Mouse (Mus musculus): ENCODE data around the gene Ifrd1. TPM values are rescaled to one million over a fixed set of nuclear protein-coding genes. Genes with fewer than 3 reads are reported as not detected.

Ifrd1 gene
- polyA plus RNA-seq, 1 experiment from 2014 or later: 40.3 TPM

DNA sequence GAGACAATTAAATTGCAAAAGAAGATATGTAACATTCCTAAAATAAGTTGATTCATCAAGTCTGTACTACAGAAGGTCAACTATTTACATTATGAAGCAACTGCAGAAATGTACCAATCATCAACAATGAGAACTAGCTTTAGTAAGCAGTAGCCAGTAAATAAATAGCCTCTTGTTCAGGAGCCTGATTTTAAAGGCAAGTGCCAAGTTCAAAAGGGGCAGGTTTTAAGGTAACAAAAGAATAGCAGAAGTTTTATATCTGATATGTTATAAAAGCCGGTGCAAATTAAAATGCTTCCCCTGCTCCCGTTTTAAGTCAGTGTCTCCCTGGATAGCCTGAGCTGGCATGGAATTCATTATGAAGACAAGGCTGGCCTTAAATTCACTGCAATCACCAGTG lies 30.5 kb downstream of the Ifrd1 start:
- Histone ChIP-seq H3K36me3 (ENCODE audit: control insufficient read depth, insufficient read depth) (peaks cover 35% of the 10 kb centered on the region), H3K4me3 (ENCODE audit: low read depth, low read length) (no peak overlapping the region), H3K9ac (ENCODE audit: low read depth, low read length) (no peak overlapping the region), H3K4me1 (ENCODE audit: control insufficient read depth, low read depth, low read length) (peaks cover 8% of the 10 kb centered on the region), H3K4me2 (ENCODE audit: low read depth, low read length) (no peak overlapping the region), H3K9me3 (replicated peaks; ENCODE audit: control insufficient read depth, low read length) (no peaks in the 10 kb centered on the region), H3K27me3 (ENCODE audit: control insufficient read depth, insufficient read depth, low read depth, low read length) (no peaks in the 10 kb centered on the region), H3K27ac (ENCODE audit: low read length) (no peak overlapping the region)
- 83% methylated on average over 2 of the region's 2 CpGs for WGBS (ENCODE audit: insufficient replicate concordance)
- no peak for ATAC-seq (ENCODE audit: low read depth)

DNA sequence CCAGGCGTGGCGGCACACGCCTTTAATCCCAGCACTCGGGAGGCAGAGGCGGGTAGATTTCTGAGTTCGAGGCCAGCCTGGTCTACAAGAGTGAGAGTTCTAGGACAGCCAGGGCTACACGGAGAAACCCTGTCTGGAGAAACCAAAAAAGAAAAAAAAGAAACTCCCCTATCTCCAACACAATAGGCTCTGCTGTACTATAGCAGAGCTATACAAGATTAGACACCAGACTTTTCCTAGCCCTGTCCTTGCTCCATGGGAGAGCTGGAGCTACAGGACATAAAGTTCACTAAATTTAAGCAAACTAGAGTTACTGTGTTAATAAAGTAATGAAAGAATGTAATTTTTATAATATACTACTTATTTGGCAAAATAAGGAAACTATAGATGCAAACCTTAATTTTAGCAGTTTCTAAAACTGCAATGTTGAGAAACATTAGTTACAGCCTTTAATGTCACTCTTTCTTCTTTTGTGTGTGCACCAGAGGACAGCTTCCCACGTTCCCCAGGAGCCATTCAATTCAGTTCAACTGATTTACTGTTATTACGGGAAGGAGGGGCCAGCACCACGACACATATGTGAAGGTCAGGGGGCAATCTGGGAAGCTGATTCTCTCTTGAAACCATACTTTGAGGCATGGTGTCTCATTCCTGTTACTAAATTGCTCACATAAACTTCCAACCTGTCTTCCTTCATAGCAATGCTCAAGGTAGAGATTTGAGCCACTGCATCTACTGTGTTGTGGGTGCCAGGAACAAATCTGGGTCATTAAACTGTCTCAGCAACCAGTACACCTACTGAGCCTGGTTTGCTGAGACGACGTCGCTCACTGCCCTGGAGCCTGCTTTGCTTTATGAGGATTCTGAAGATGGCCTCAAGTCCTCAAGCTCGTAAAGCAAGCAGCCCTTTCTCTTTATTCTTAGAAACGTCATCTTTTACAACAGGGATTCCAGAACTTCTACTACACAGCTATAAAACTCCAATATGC lies 33.1 kb downstream of the Ifrd1 start:
- Histone ChIP-seq H3K4me3 (ENCODE audit: low read depth, low read length) (no peak overlapping the region), H3K4me2 (ENCODE audit: low read depth, low read length) (no peak overlapping the region), H3K36me3 (ENCODE audit: control insufficient read depth, insufficient read depth) (peaks cover 54% of the 10 kb centered on the region), H3K4me1 (ENCODE audit: control insufficient read depth, low read depth, low read length) (peaks cover 1% of the 10 kb centered on the region), H3K9me3 (replicated peaks; ENCODE audit: control insufficient read depth, low read length) (no peaks in the 10 kb centered on the region), H3K9ac (ENCODE audit: low read depth, low read length) (no peak overlapping the region), H3K27me3 (ENCODE audit: control insufficient read depth, insufficient read depth, low read depth, low read length) (no peaks in the 10 kb centered on the region), H3K27ac (ENCODE audit: low read length) (no peak overlapping the region)
- no peak for ATAC-seq (ENCODE audit: low read depth)
- WGBS (ENCODE audit: insufficient replicate concordance): 87% methylated on average over 15 of the region's 15 CpGs

DNA sequence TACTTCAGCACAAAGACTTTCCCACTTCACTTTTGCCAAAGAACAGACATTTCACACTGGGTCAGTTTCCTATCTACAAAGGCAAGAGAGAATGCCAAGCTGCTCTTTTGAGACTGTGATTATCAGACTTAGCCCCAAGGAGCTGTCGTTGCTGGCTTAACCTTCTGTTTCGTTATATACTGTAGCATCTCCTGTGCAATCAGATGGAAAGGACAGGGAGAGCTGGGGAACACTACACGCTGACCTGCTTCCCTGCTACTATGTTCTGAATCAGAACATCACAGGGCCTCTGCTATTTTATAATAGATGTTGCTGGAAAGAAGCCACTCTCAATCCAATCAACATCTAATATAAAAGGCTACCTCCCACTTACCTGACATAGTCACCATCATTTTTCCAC lies 39.3 kb downstream of the Ifrd1 start:
- Histone ChIP-seq H3K27ac (ENCODE audit: low read length) (no peak overlapping the region), H3K4me2 (ENCODE audit: low read depth, low read length) (no peak overlapping the region), H3K4me3 (ENCODE audit: low read depth, low read length) (no peak overlapping the region), H3K9me3 (replicated peaks; ENCODE audit: control insufficient read depth, low read length) (no peaks in the 10 kb centered on the region), H3K27me3 (ENCODE audit: control insufficient read depth, insufficient read depth, low read depth, low read length) (no peaks in the 10 kb centered on the region), H3K36me3 (ENCODE audit: control insufficient read depth, insufficient read depth) (peaks cover 58% of the 10 kb centered on the region), H3K9ac (ENCODE audit: low read depth, low read length) (no peak overlapping the region), H3K4me1 (ENCODE audit: control insufficient read depth, low read depth, low read length) (no peaks in the 10 kb centered on the region)
- ATAC-seq (ENCODE audit: low read depth): no peak
- WGBS (ENCODE audit: insufficient replicate concordance): 72% methylated on average over 3 of the region's 3 CpGs

DNA sequence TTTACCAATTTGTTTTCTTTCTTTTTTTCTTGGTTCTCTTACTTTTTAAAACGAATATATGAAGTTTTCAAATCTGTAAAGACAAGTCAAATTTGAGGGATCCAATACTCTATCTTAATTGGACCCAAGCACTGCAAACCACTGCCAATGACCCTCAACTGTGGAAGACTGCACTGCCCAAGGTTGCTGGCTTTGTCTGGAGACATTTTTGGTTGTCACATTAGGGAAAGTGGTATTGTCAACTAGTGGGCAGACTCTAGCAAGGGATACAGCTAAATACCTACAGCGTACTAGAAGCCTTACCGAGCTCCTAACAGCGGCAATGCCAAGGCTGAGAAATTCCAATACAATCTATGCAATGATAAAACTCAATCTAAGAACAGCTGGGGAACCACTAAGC lies 40.4 kb downstream of the Ifrd1 start:
- Histone ChIP-seq H3K36me3 (ENCODE audit: control insufficient read depth, insufficient read depth) (peaks cover 53% of the 10 kb centered on the region), H3K4me1 (ENCODE audit: control insufficient read depth, low read depth, low read length) (no peaks in the 10 kb centered on the region), H3K27me3 (ENCODE audit: control insufficient read depth, insufficient read depth, low read depth, low read length) (no peaks in the 10 kb centered on the region), H3K9ac (ENCODE audit: low read depth, low read length) (no peak overlapping the region), H3K27ac (ENCODE audit: low read length) (no peak overlapping the region), H3K9me3 (replicated peaks; ENCODE audit: control insufficient read depth, low read length) (no peaks in the 10 kb centered on the region), H3K4me3 (ENCODE audit: low read depth, low read length) (no peak overlapping the region), H3K4me2 (ENCODE audit: low read depth, low read length) (no peak overlapping the region)
- ATAC-seq (ENCODE audit: low read depth): no peak
- WGBS (ENCODE audit: insufficient replicate concordance): 86% methylated on average over 4 of the region's 4 CpGs

DNA sequence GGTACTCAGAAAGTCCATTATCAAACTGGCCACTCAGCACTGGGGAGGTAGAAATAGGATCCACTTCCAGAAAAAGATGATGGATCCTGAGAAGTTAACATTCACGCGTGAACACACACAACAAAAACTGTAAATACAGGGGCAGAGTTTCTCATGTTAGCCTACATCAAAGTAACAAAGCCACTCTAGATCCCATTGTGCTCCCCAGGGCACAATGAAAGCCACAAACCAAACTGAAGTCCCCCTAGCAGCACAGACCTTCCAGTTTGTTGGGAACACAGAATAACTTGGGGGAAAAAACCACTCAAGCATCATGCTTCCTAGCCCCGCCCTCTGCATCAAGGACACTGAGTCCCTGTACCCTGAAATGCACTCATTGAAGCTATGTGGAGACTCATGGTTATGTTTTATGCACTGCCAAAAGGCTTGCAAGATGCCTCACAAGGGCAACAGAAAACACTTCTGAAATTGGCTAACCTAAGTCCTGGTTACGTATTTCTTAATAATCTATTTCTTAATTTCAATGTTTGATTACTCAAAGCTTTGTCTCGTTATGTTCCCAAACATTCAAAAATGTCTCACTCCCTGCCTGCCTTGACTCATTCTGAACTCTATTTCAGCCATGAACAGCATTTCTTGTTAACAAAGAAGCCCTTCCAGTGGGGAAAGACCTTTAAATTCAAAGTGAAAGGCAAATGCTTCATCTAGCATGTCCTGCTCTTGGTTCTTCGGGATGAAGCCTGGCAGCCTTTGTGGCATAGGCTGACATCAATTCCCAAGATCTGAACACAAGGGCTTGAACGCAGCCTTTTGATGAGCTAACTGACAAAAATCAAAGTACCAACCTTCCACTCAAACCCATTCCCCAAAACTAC lies 45.9 kb downstream of the Ifrd1 start:
- H3K36me3 ChIP-seq (ENCODE audit: control insufficient read depth, insufficient read depth): peaks cover 29% of the 10 kb centered on the region
- no peak overlapping the region for H3K4me3 ChIP-seq (ENCODE audit: low read depth, low read length)
- ATAC-seq (ENCODE audit: low read depth): no peak
- no peaks in the 10 kb centered on the region for H3K9me3 ChIP-seq (replicated peaks; ENCODE audit: control insufficient read depth, low read length)
- no peaks in the 10 kb centered on the region for H3K4me1 ChIP-seq (ENCODE audit: control insufficient read depth, low read depth, low read length)
- no peak overlapping the region for H3K9ac ChIP-seq (ENCODE audit: low read depth, low read length)
- H3K27me3 ChIP-seq (ENCODE audit: control insufficient read depth, insufficient read depth, low read depth, low read length): no peaks in the 10 kb centered on the region
- WGBS (ENCODE audit: insufficient replicate concordance): 79% methylated on average over 7 of the region's 7 CpGs
- no peak overlapping the region for H3K4me2 ChIP-seq (ENCODE audit: low read depth, low read length)
- H3K27ac ChIP-seq (ENCODE audit: low read length): no peak overlapping the region

DNA sequence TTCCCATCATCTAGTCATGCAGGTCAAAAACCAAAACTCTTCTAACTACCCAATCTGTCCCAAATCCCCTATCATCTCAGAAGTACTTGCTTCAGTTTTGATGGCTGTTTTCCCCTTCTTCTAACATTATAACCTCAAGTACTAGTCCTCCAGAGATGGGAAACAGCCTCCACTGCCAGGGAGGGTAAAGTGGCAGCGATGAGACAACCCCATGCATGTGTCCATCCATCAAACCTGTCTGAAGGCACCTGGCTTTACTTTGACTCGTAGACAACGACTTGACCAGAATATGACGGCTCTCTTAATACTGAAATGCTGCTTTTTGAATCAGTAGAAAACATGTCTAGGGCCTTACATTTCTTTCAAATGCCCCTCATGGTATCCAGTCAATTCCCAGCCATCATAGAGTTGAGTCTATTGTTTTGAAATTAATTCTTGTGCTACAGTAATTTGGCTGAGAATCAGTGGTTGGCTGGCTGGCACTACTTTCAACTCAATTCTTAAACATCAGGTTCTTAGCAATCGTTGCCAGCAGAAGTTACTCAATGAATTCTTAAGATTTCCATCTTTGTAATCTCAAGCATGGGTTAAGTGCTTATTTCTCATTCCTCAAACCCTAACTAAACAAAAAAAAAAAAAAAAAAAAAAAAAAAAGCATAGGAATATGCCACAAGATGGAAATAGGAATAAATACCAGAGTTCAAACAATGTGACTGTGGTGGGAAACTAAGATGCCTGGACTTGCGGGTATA lies 47.6 kb downstream of the Ifrd1 start:
- no peaks in the 10 kb centered on the region for H3K4me1 ChIP-seq (ENCODE audit: control insufficient read depth, low read depth, low read length)
- H3K9ac ChIP-seq (ENCODE audit: low read depth, low read length): no peak overlapping the region
- H3K27ac ChIP-seq (ENCODE audit: low read length): no peak overlapping the region
- H3K27me3 ChIP-seq (ENCODE audit: control insufficient read depth, insufficient read depth, low read depth, low read length): no peaks in the 10 kb centered on the region
- WGBS (ENCODE audit: insufficient replicate concordance): 75% methylated on average over 6 of the region's 6 CpGs
- no peak for ATAC-seq (ENCODE audit: low read depth)
- H3K4me3 ChIP-seq (ENCODE audit: low read depth, low read length): no peak overlapping the region
- no peaks in the 10 kb centered on the region for H3K9me3 ChIP-seq (replicated peaks; ENCODE audit: control insufficient read depth, low read length)
- no peak overlapping the region for H3K4me2 ChIP-seq (ENCODE audit: low read depth, low read length)
- peaks cover 19% of the 10 kb centered on the region for H3K36me3 ChIP-seq (ENCODE audit: control insufficient read depth, insufficient read depth)

DNA sequence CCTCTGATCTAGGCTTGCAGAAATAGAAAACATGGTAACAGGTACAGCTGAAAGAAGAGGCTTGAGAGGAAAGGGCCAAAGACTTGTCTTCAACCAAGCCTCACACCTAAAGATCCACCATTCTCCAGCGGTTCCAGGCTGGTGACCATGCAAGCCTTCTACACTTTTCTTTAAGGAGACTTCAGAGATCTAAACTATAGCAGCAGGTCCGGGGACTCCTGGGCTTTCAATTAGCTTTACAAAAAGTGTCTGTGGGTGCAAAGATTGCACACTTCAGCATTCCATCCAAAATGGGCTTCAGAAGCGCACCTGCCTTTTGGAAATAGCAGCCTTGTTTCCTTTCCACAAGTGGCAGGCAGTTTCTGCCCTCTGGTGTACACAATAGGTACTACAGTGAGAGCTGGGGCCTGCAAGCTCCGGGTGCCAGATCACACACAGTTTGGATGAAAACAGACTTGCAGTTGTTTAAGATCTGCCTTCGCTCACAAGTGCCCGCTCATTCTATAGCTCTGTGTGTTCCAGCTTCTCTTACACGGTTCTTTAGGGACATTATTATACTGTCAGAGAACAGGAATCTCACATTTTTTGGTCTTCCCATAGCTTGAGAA lies 48.4 kb downstream of the Ifrd1 start:
- peaks cover 12% of the 10 kb centered on the region for H3K36me3 ChIP-seq (ENCODE audit: control insufficient read depth, insufficient read depth)
- H3K9me3 ChIP-seq (replicated peaks; ENCODE audit: control insufficient read depth, low read length): no peaks in the 10 kb centered on the region
- H3K4me2 ChIP-seq (ENCODE audit: low read depth, low read length): no peak overlapping the region
- H3K9ac ChIP-seq (ENCODE audit: low read depth, low read length): no peak overlapping the region
- no peaks in the 10 kb centered on the region for H3K4me1 ChIP-seq (ENCODE audit: control insufficient read depth, low read depth, low read length)
- no peaks in the 10 kb centered on the region for H3K27me3 ChIP-seq (ENCODE audit: control insufficient read depth, insufficient read depth, low read depth, low read length)
- H3K4me3 ChIP-seq (ENCODE audit: low read depth, low read length): no peak overlapping the region
- no peak overlapping the region for H3K27ac ChIP-seq (ENCODE audit: low read length)
- ATAC-seq (ENCODE audit: low read depth): no peak
- WGBS (ENCODE audit: insufficient replicate concordance): 44% methylated on average over 7 of the region's 7 CpGs

DNA sequence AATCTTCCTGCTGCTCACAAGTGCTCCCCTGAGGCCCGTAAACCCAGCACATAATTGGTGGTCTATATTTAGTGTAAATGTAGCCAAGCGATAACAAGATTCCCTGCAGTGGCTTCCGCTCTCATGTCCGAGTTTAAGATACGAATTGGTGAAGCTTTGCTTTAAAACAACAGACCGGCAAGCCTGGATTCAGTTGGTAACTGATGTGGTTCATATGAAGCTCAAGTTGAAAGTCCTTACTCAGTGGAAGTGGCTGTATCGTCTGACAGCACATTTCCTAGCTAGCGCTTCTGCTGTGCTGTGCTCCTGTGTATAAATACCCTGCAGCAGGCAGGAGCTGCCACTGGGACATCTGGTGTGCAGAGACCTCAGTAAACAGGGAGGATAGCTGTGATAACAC lies 49.0 kb downstream of the Ifrd1 start, which contains the start of gene Lsmem1:
Gene Lsmem1, minus strand, starts transcription at position 189 of the 400 bp plus-strand sequence.
- no peak within 1 kb of the TSS for H3K4me2 ChIP-seq (ENCODE audit: low read depth, low read length)
- H3K27me3 ChIP-seq (ENCODE audit: control insufficient read depth, insufficient read depth, low read depth, low read length): no peaks in the 10 kb centered on the region
- H3K9ac ChIP-seq (ENCODE audit: low read depth, low read length): no peak within 1 kb of the TSS
- H3K9me3 ChIP-seq (replicated peaks; ENCODE audit: control insufficient read depth, low read length): no peaks in the 10 kb centered on the region
- 73% methylated on average over 8 of the region's 8 CpGs for WGBS (ENCODE audit: insufficient replicate concordance)
- H3K4me3 ChIP-seq (ENCODE audit: low read depth, low read length): no peak within 1 kb of the TSS
- ATAC-seq (ENCODE audit: low read depth): no peak
- no peaks in the 10 kb centered on the region for H3K4me1 ChIP-seq (ENCODE audit: control insufficient read depth, low read depth, low read length)
- no peak within 1 kb of the TSS for H3K27ac ChIP-seq (ENCODE audit: low read length)
- H3K36me3 ChIP-seq (ENCODE audit: control insufficient read depth, insufficient read depth): peaks cover 10% of the 10 kb centered on the region
